Mouse (Mus musculus) ES-Bruce4 (cell line): ENCODE results near the gene Cln5.

Experiments
- CTCF ChIP-seq: IDR thresholded peaks from one replicate; pipeline ENCODE4 v1.8.1; 2011; ENCODE audit warnings: low read depth, low read length
- EP300 ChIP-seq: IDR thresholded peaks from 2 replicates; pipeline ENCODE4 v1.6.1; 2011; ENCODE audit warnings: low read depth, low read length; ENCODE audit not compliant: insufficient read depth
- POLR2A ChIP-seq: IDR thresholded peaks from one replicate; pipeline ENCODE4 v1.8.1; 2011; ENCODE audit warnings: low read length; ENCODE audit not compliant: insufficient read depth

DNA sequence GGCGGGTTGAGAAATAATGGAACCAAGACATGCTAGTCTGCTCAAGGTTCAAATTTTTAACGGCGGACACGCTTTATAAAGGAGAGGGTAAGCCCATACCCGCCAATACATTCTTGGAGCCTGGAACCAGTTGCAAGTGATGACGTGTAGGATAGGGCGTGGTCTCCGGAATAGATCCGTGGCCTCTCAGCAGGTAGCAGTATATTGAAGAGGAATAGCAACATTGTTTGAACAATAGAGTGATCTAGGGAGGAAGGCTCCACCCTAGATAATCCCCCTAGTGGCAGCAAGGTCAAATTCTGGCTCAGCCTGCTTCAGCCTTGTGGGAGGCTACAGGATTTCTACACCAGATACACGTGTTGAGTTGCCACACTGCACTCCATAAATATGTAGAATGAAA, 10.5 kb upstream of the Cln5 start:
- TF ChIP-seq POLR2A = no peak
- no peak for TF ChIP-seq CTCF
- TF ChIP-seq EP300 = no peak
